Mouse (Mus musculus) kidney, adult 2 months (tissue): Measurements from ENCODE around the gene Anp32a.

Experiments used
- CTCF ChIP-seq: fragments of 200-500 bp; conservative IDR thresholded peaks from 2 replicates; pipeline ENCODE4 v1.5.1; 2011; ENCODE audit warnings: low read depth, mild to moderate bottlenecking, control low read depth, low read length, moderate library complexity, mixed read lengths; ENCODE audit not compliant: insufficient read depth, insufficient read length
- POLR2A ChIP-seq: fragments of 200-500 bp; IDR thresholded peaks from one replicate; pipeline ENCODE4 v1.6.1; 2011; ENCODE audit warnings: low read depth, low read length, control low read depth

DNA sequence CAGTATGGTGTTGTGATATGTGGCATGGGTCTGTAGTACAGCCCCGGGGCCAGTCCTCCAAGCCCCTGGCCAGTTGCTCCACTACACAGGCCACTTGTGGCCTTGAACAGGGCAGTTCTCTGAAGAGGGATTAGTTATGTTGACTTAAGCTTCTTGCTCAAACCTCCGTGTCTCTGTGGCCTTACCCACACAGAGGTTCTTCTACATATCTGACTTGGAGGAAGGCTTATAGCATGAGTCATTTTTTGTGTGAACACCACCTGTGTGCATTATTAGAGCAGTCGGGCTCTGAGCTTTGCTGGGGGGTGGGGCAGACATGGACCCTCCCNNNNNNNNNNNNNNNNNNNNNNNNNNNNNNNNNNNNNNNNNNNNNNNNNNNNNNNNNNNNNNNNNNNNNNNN lies 33.2 kb downstream of the Anp32a start:
- no peak for TF ChIP-seq CTCF
- no peak for TF ChIP-seq POLR2A
